Mouse (Mus musculus): ENCODE measurements around the gene Clec1b.

Clec1b gene

GRCm38 (mm10) chr6:129393087-129393720, 3.9 kb upstream of the Clec1b start:
- Histone ChIP-seq H3K36me3 (ENCODE audit: control insufficient read depth, insufficient read depth, low read length, poor library complexity, severe bottlenecking) (no peaks in the 10 kb centered on the region), H3K27me3 (ENCODE audit: control insufficient read depth, insufficient read depth, low read length, poor library complexity, severe bottlenecking) (no peaks in the 10 kb centered on the region; the same call in 1 of the 2 replicates)
- DNase-seq (ENCODE audit: low read depth, low spot score) = peak; percentile 59

DNA sequence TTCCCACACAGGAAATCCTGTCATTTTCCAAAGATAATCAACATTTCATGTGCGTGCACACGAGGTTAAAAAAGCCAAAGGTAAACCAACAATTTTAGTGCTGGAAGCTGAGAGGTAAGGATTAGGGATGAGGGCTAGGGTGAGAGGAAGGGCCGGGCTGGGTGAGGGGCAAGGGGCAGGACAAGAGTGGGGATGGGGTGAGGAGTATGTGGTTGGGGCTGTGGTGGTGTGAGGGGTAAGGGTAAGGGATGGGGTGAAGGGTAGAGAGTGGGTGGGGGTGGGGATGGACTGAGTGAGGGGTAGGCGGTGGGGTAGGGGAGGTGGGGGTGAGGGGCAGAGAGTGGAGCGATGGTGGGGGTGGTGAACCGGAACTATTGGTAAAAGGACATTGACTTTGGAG, 3.4 kb upstream of the Clec1b start:
- Histone ChIP-seq H3K36me3 (ENCODE audit: control insufficient read depth, insufficient read depth, low read length, poor library complexity, severe bottlenecking) (no peaks in the 10 kb centered on the region), H3K27me3 (ENCODE audit: control insufficient read depth, insufficient read depth, low read length, poor library complexity, severe bottlenecking) (no peaks in the 10 kb centered on the region; the same call in 1 of the 2 replicates)
- DNase-seq (ENCODE audit: low read depth, low spot score) = no peak

- no peak for DNase-seq (ENCODE audit: low read depth, low spot score)
- H3K27me3 ChIP-seq (ENCODE audit: control insufficient read depth, insufficient read depth, low read length, poor library complexity, severe bottlenecking) = no peaks in the 10 kb centered on the region
- H3K36me3 ChIP-seq (ENCODE audit: control insufficient read depth, insufficient read depth, low read length, poor library complexity, severe bottlenecking) = no peaks in the 10 kb centered on the region
Observed at GRCm38 (mm10) chr6:129399945-129400344, 2.8 kb downstream of the Clec1b start.

- no peaks in the 10 kb centered on the region for H3K27me3 ChIP-seq (ENCODE audit: control insufficient read depth, insufficient read depth, low read length, poor library complexity, severe bottlenecking)
- peak; percentile 50 for DNase-seq (ENCODE audit: low read depth, low spot score)
Observed at GRCm38 (mm10) chr6:129402404-129402803, 5.3 kb downstream of the Clec1b start.

DNA sequence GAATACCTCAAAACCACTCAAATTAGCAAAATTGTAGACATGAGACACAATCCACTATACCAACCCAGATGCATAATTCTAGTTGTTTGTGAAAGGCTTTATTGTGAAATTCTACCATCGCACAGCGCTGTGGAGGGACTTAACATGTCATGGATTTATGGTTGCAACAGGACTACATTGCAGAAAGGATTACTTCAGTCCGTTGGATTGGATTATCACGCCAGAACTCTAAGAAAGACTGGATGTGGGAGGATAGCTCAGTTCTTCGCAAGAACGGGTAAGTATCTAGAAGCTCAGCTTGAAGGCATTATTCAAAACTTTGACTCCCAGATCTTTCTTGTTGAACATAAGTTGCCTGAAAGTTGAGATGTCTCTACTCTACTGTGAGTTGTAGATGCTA, 6.3 kb downstream of the Clec1b start:
- Histone ChIP-seq H3K27me3 (ENCODE audit: control insufficient read depth, insufficient read depth, low read length, poor library complexity, severe bottlenecking) (no peaks in the 10 kb centered on the region), H3K36me3 (ENCODE audit: control insufficient read depth, insufficient read depth, low read length, poor library complexity, severe bottlenecking) (no peaks in the 10 kb centered on the region)
- DNase-seq (ENCODE audit: low read depth, low spot score) = no peak

More at GRCm38 (mm10) chr6:129402404-129402803, 5.3 kb downstream of the Clec1b start:
- no peaks in the 10 kb centered on the region for H3K36me3 ChIP-seq (ENCODE audit: control insufficient read depth, insufficient read depth, low read length, poor library complexity, severe bottlenecking)

GRCm38 (mm10) chr6:129405999-129406398, 8.9 kb downstream of the Clec1b start:
- no peaks in the 10 kb centered on the region for H3K36me3 ChIP-seq (ENCODE audit: control insufficient read depth, insufficient read depth, low read length, poor library complexity, severe bottlenecking)
- H3K27me3 ChIP-seq (ENCODE audit: control insufficient read depth, insufficient read depth, low read length, poor library complexity, severe bottlenecking) = no peaks in the 10 kb centered on the region
- no peak for DNase-seq (ENCODE audit: low read depth, low spot score)

GRCm38 (mm10) chr6:129407324-129407723, 10.2 kb downstream of the Clec1b start:
- Histone ChIP-seq H3K27me3 (ENCODE audit: control insufficient read depth, insufficient read depth, low read length, poor library complexity, severe bottlenecking) (no peaks in the 10 kb centered on the region), H3K36me3 (ENCODE audit: control insufficient read depth, insufficient read depth, low read length, poor library complexity, severe bottlenecking) (no peaks in the 10 kb centered on the region)
- peak; percentile 41 for DNase-seq (ENCODE audit: low read depth, low spot score)

DNA sequence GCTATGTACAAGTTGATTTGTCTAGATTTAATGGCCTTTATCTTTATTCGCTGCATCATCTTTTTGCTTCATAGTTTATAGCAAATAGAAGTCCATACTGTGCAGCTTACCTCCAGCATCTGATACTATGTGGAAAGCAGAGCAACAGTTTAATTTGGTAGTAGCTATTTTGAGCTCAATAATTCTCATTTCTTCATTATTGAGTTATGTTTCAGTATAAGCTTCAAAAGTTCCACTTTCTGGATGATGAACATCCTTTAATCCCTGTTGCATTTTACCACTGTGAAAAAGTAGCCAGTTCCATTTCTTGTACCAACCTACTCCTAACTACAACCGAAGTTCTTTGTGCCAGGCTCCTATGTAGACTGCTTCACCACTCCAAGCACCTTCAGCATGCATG, 11.5 kb downstream of the Clec1b start, which contains the start of gene Clec9a:
Gene Clec9a, plus strand, starts transcription at position 301 of the 400 bp plus-strand sequence.
- H3K36me3 ChIP-seq (ENCODE audit: control insufficient read depth, insufficient read depth, low read length, poor library complexity, severe bottlenecking) = no peaks in the 10 kb centered on the region
- DNase-seq (ENCODE audit: low read depth, low spot score) = no peak
- no peaks in the 10 kb centered on the region for H3K27me3 ChIP-seq (ENCODE audit: control insufficient read depth, insufficient read depth, low read length, poor library complexity, severe bottlenecking)

GRCm38 (mm10) chr6:129414177-129414576, 17.1 kb downstream of the Clec1b start:
- H3K27me3 ChIP-seq (ENCODE audit: control insufficient read depth, insufficient read depth, low read length, poor library complexity, severe bottlenecking) = no peaks in the 10 kb centered on the region
- H3K36me3 ChIP-seq (ENCODE audit: control insufficient read depth, insufficient read depth, low read length, poor library complexity, severe bottlenecking) = no peaks in the 10 kb centered on the region
- DNase-seq (ENCODE audit: low read depth, low spot score) = no peak

- Histone ChIP-seq H3K36me3 (ENCODE audit: control insufficient read depth, insufficient read depth, low read length, poor library complexity, severe bottlenecking) (no peaks in the 10 kb centered on the region), H3K27me3 (ENCODE audit: control insufficient read depth, insufficient read depth, low read length, poor library complexity, severe bottlenecking) (no peaks in the 10 kb centered on the region)
- DNase-seq (ENCODE audit: low read depth, low spot score) = no peak
Observed at GRCm38 (mm10) chr6:129422311-129422710, 25.2 kb downstream of the Clec1b start.

DNA sequence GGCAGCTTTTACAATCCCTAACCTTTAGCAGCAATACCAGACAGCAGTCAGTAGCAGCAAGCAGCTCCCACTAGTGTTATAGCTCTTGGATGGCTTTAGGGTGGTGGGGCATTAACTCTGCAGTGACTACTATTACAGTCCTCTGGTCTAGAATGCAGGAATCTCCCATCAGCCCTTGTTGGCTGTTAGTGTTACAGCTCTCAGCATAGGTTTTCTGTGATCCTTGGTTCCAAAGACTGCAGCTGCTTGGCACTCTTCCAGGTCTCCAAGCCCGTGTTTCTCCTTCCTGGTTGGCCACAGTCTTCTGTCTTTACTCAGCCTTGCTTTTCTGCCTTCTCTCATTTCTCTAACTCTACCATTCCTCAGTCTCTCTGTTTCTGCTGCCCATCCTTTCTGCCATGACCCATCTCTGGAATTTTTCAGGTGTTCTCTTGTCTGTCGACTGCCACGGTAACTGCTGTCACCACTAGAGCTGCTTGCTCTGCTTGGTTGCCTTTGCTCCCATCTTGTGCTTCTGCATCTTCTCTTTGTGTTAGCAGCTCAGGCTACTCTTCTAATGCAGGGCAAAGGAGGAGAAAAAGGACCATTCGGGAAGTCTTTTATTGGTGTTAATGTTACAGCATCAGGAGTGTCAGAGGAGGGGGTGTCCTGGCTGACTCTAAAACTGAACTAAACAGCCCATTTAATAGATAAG, 26.1 kb downstream of the Clec1b start:
- no peak for DNase-seq (ENCODE audit: low read depth, low spot score)
- H3K36me3 ChIP-seq (ENCODE audit: control insufficient read depth, insufficient read depth, low read length, poor library complexity, severe bottlenecking) = no peaks in the 10 kb centered on the region
- H3K27me3 ChIP-seq (ENCODE audit: control insufficient read depth, insufficient read depth, low read length, poor library complexity, severe bottlenecking) = no peaks in the 10 kb centered on the region

DNA sequence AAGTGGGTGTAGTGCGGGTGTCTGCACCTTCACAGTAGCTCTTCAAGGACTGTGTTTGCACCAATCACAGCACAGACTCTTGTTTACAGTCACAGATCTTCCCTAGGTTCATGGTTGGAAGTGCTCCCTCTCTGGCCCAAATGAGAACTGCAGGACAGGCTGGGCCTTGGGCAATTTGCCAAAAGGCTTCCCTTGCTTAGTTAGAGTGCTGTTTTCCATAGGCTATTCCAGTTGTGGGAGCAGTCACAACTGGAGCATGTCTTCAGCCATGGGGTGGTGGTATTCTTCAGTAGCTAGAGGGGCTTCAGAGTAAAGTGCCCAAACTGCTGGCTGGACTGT, 26.6 kb downstream of the Clec1b start:
- H3K27me3 ChIP-seq (ENCODE audit: control insufficient read depth, insufficient read depth, low read length, poor library complexity, severe bottlenecking) = no peaks in the 10 kb centered on the region
- no peaks in the 10 kb centered on the region for H3K36me3 ChIP-seq (ENCODE audit: control insufficient read depth, insufficient read depth, low read length, poor library complexity, severe bottlenecking)
- peak; percentile 70 for DNase-seq (ENCODE audit: low read depth, low spot score)

DNA sequence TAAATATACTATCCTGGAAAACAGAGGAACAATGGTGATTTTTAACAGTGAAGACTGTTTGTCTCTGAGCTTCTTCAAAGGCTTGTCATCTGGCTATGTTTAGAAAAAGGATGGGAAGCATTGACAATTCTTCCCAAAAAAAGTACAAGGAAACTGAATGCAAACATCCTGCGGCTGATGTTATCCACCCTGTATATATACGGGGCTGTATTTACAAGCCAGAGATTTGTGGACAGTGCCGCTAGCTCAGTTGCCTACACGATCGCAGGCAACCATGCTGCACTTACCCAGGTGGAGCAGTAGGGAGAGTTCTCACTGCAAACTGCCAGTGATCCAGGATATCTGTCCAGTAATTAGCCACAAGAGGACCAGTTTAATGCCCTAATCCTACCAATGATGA, 28.1 kb downstream of the Clec1b start:
- Histone ChIP-seq H3K36me3 (ENCODE audit: control insufficient read depth, insufficient read depth, low read length, poor library complexity, severe bottlenecking) (no peaks in the 10 kb centered on the region), H3K27me3 (ENCODE audit: control insufficient read depth, insufficient read depth, low read length, poor library complexity, severe bottlenecking) (no peaks in the 10 kb centered on the region)
- DNase-seq (ENCODE audit: low read depth, low spot score) = no peak

DNA sequence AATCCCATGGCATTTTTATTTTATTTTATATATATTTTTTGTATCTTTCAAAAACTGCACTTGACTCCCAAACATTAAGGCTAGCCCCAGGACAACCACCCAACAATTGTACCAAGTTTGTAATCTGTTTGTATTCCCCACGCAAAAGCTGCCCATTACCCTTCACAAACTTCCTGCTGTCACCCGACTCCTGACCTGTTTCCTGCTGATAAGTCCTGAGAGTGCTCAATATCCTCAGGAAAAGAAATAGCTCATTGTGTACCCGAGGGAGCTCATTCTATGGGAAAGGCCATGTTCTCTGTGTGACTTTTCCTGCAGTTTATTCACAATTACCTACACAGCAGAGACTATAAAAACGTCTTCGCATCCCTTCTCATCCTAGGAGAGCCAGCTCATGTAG, 28.7 kb downstream of the Clec1b start:
- no peaks in the 10 kb centered on the region for H3K36me3 ChIP-seq (ENCODE audit: control insufficient read depth, insufficient read depth, low read length, poor library complexity, severe bottlenecking)
- DNase-seq (ENCODE audit: low read depth, low spot score) = no peak
- no peaks in the 10 kb centered on the region for H3K27me3 ChIP-seq (ENCODE audit: control insufficient read depth, insufficient read depth, low read length, poor library complexity, severe bottlenecking)

GRCm38 (mm10) chr6:129427281-129427680, 30.2 kb downstream of the Clec1b start:
- Histone ChIP-seq H3K36me3 (ENCODE audit: control insufficient read depth, insufficient read depth, low read length, poor library complexity, severe bottlenecking) (no peaks in the 10 kb centered on the region), H3K27me3 (ENCODE audit: control insufficient read depth, insufficient read depth, low read length, poor library complexity, severe bottlenecking) (no peaks in the 10 kb centered on the region)
- no peak for DNase-seq (ENCODE audit: low read depth, low spot score)
